Mouse (Mus musculus) thymus, postnatal 4 days (tissue): ENCODE measurements around the gene Faf1.

Experiments
- DNase-seq: peaks from one replicate; pipeline ENCODE4 v3.0.0; 2021

The Faf1 gene

GRCm38 (mm10) chr4:109676218-109677215 lies at the start of gene Faf1:
TSS of gene Faf1 (plus strand) at chr4:109676588.
- peak; percentile 98 for DNase-seq

DNA sequence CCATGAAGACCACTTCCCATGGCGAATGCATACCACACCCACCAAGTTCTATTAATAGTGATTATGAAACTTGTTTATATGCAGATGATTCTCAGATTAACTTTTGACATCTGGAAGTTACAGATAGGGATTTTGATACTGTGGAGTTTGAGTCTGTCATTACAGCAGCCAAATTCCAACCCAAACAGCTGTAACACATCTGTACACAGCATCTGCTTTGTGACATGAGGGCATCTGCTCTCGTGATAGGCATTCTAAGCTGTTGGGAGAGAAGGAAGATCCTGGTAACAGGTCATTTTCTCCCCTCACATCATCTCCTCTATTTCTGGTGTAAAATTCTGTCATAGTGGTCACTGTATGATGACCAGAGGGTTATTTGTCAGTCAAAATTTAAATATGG lies 46.2 kb upstream of the Faf1 start:
- DNase-seq = no peak

- DNase-seq = no peak
These were observed 45.4 kb upstream of the Faf1 start for GRCm38 (mm10) chr4:109631029-109631428.

- peak; percentile 38 for DNase-seq
These were observed 41.4 kb upstream of the Faf1 start for GRCm38 (mm10) chr4:109634971-109635370.

GRCm38 (mm10) chr4:109639356-109639755 lies 37.0 kb upstream of the Faf1 start:
- DNase-seq = no peak

GRCm38 (mm10) chr4:109640141-109640540 lies 36.2 kb upstream of the Faf1 start:
- DNase-seq = no peak

GRCm38 (mm10) chr4:109641451-109641850 lies 34.9 kb upstream of the Faf1 start:
- no peak for DNase-seq

- no peak for DNase-seq
These were observed 29.1 kb upstream of the Faf1 start for GRCm38 (mm10) chr4:109647281-109647680.

- no peak for DNase-seq
These were observed 27.1 kb upstream of the Faf1 start for GRCm38 (mm10) chr4:109649331-109649730.

GRCm38 (mm10) chr4:109653251-109653650 lies 23.1 kb upstream of the Faf1 start:
- DNase-seq = no peak

- DNase-seq = no peak
These were observed 21.7 kb upstream of the Faf1 start for GRCm38 (mm10) chr4:109654701-109655100.

GRCm38 (mm10) chr4:109655738-109656137 lies 20.6 kb upstream of the Faf1 start:
- no peak for DNase-seq

DNA sequence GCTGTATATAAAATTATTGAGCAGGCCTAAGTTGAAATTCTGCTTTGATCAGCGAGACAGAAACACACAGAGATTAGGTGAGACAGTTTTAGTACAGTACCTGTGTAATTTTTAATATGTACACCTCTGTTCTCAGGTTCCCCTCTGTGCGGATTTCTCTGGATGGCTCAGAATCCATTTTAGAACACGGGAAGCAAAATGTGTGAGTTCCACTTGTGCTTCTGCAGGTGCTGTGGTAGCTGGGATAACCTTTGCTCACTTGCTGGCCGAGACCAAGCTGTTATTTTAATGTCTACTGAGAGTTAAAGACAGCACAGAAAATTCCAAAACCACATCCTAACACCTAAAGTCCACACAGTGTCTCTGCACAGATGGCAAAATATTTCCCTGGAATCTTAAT lies 20.1 kb upstream of the Faf1 start:
- DNase-seq = no peak

DNA sequence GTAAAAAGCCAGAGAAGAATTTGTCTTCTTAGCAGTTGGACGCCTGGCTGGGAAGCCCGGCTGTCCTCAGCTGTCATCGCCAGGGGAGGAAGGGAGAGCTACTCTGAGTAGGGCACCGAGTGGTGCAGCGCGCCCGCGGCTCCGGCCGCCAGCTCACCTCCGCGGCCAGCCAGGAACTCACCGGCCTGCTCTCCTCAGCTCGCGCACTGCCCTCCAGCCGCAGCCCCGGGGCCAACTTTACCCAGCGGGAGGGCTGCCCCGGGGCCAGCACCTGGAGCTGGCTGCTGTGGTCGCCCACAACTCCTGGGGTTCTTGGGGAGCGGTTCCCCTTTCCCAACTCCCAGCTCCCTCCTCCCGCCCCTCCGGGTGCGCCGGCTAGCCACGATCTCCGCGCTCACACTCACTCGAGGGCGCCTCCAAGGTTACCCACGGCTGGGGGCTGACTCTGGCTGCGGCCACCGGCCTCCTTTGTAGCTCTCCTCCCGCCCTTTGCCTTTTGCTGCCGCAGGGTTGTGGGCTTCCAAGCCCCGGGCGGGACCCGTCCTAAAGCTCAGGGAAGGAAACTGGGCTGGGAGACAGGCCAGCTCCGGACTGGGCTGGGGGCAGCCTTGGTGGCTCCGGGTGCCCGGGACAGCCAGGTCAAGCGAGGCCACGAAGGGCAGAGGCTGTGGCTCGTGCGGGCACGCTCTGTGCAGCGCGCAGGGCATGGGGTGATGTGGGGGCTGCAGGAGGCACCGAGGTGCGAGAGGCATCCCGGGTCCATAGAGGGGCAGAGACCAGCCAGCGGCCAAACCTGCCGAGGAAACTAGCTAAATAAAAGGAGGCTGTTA lies 19.2 kb upstream of the Faf1 start:
- DNase-seq = peak; percentile 51

DNA sequence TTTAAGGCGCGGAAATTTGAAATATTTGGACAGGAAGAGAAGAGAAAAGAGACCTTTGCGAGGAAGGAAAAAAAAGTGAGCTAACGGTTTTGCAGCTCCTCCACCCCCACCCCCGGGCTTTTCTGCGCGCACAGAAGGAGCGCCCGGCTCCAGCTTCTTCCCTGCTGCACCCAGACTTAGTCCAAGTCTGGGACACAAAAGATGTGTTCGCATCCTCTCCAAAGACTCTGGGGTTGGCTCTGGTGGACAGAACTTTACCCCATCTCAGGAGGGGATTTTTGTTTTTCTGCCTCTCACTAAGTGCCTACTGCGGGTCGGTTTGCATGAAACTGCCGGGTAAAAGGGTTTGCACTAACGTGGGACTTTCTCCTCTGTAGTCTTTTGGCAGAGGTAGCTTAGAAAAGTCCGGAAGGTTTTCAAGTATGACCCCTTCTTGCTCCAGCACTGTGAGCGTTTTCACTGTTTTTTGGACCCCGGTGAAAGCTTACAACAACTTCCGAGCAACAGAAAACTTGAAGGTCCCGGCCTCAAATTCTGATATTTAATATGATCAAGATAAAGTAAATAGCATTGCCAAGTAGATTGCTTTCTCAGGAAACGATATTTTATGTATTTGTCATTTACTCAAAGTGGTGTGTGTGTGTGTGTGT lies 18.4 kb upstream of the Faf1 start:
- peak; percentile 34 for DNase-seq

GRCm38 (mm10) chr4:109658826-109659225 lies 17.6 kb upstream of the Faf1 start:
- no peak for DNase-seq

DNA sequence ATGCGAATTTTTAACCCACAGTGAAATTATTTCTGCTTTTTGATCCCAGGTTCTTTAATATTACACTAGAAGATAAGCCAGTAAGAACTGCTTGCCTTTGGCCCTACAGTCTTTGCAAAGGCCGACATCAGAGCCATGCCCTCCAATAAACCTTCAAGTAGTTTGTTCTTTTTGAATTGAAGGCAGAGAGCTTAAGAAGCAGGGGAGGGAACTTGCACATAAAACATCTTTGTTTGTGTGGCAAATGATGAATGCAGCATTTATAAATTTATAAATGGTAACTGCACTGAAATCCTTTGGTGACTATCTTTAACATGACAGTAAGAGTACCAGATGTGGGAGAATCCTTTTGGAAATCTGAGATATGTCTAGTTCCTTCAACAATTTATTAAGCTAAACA lies 16.8 kb upstream of the Faf1 start:
- DNase-seq = no peak

- no peak for DNase-seq
These were observed 15.8 kb upstream of the Faf1 start for GRCm38 (mm10) chr4:109660568-109660967.

GRCm38 (mm10) chr4:109661183-109661582 lies 15.2 kb upstream of the Faf1 start:
- peak; percentile 11 for DNase-seq

GRCm38 (mm10) chr4:109662271-109662670 lies 14.1 kb upstream of the Faf1 start:
- DNase-seq = no peak

DNA sequence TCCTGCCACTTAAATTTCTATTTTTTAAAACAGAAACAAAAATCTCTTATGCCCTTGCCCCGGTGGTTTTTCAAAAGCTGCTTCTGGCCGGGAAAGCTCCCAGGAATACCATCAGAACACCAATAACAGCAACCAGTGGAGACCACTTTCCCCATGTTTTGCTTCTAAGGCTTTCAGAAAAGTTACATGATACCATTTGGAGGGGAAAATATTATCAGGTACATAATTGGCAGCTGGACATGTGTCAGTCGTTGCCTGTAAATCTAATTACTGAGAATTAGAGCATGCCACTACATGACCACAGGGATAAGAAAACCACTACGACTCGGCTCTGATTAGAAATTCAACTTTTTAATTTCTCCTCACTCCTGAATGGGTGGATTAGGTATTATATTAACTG lies 12.3 kb upstream of the Faf1 start:
- no peak for DNase-seq

DNA sequence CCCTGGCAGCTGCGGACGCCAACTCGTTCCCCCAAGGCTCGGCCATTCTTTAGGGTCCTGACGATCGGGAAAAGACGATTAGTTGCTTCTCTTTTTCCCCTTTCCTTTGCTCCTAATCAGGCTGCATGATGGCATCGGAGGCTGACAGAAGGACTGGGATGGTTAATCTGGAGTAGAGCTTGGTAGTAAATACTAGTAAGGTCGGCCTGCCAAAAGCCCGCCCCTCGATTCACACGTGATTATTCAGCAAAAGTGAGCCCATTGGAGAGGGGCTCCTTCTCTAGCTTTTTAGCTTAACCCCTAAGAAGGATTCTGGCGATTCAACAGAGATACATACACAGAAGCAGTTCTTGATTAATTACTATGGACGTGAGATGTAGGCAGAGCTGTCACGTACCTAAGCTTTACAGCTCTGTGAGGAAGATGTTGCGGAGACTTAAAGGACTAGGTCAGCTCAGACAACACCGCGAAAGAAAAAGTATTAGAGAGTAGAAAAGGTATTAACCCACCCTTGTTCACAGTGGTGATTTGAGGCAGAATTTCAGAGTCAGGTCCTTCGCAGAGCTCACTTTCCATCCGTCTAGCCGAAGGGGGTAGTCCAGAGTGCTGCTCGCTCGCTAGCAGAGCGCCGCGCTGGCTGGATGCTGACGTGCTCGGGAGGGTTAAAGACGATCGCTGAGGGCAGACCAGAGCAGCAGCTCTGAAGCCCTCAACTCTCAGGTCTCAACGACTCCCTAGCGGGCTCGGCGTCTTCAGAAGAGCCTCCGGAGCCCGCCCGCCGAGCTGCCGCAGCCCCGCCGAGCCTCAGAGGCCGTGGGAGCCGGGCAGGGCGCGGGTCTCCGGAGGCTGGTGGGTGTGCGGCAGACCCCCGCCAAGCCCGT lies 11.0 kb upstream of the Faf1 start:
- DNase-seq = peak; percentile 70
